Mouse (Mus musculus) fat pad, adult 2 months (tissue): Measurements from ENCODE around the gene Ube2n.

Experiments
- DNase-seq: peaks from one replicate; pipeline ENCODE4 v3.0.0-alpha.2; 2011; ENCODE audit warnings: low read depth, low spot score; ENCODE audit errors: extremely low read depth

Gene Ube2n

DNA sequence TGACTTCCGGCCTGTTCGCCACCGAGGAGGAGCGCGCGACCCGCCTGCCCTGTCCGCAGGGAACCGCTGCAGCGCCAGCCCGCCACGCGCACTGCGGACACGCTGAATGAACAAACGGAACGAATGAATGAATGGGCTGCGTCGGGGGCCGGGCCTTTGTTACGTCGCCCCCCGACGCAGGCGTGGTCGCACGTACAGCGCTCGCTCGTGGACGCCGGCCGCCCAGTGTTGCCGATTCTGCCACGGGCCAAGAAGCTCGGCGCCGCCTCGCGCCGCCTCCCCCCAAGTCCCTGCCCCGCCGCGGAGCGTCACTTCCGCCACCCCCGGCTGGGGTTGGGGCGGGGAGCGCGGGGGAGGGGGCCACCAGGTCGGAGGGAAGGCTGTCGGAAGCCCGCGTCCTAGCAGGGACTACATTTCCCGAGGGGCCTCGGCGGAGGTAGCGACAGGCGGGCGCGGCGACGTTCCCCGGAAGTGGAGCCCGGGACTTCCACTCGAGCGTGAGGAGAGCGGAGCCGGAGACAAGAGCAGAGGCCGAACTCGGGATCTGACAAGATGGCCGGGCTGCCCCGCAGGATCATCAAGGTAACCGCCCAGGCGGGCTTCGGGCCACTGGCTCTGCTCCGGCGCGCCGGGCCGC, at the start of gene Ube2n:
Gene Ube2n, plus strand, starts transcription at position 490 of the 637 bp plus-strand sequence.
- peak; percentile 61 for DNase-seq

DNA sequence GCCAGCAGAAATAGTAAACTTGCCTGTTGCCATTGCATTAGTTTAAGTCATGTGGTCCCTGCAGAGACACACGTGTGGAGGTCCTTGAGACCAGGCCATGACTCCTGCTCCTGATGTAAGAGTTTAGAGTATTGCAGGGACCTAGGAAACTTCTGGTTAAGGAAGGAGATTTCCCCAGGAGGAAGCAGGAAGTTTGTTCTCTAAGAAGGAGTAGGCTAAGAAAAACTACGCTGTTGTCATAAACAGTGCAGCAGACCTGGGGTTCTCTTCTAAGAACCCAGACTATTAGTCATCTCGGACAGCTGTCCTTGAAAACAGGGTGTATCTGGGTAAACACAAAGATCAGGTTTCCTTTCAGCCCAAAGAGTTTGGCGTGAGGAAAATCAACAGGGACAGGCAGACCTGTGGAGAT, 49.5 kb upstream of the Ube2n start:
- no peak for DNase-seq

DNA sequence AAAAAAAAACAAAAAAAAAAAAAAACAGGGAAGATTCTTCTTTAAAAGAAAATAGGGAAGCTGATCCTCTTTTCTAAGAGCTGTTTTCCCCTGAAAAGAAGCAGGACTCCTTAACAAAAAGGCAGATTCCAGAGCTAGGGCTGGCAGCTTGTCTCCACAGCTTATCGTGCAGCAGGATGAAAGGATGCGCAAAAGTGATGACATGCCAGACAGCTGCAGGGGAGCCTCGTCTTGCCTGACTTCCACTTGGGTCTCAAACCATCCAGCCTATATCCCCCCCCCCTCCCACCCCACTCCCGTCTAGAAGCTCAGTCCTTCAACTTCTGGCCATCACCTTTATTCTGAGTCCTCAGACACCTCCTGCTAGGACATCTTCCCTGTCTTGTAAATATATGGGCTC, 46.1 kb upstream of the Ube2n start:
- DNase-seq: no peak

DNA sequence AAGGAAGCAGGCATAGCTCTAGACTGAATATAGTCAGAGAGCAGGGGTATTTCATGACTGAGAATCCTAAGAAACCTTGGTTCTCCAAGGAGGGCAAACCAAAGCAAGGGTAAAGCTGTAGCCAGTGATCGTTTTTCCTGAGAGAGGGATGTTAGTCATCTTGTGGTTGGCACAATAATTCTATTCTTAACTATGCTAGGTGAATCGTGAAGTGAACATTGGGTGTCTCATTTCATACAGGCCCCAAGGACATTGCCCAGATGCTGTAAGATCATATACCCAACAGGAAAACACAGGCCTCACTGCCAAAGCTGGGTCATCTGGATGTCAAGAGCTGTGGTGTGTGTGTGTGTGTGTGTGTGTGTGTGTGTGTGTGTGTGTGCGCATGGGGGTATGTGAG, 43.8 kb upstream of the Ube2n start:
- no peak for DNase-seq

DNA sequence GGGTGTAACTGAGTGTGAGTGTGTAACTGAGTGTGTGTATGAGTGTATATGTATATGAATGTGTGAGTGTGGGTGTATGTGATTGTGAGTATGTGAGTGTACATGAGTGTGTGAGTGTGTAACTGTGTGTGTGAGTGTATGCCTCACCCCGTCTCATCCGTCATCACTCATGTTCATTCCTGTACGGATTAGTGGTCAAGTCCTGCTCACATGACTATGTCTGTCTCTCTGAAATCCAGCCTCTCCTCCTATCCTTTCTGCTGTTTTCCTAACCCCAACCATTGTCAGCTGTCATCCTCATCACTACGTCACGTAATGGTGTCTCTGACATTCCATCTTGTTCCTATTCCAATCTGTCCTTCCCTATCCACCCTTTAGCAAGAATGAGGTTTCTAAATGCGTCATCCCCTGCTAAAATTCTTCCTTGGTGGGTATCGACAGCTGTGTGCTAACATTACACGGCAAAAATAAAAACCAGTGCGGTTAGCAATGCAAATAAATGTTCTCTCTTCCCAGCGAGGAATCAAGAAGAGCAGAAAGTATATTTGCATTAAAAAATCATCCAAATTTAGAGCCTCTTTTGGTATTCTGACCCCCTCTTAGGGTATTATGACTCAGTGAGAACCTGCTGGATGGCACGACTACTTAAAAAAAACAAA, 42.9 kb upstream of the Ube2n start:
- DNase-seq: no peak

DNA sequence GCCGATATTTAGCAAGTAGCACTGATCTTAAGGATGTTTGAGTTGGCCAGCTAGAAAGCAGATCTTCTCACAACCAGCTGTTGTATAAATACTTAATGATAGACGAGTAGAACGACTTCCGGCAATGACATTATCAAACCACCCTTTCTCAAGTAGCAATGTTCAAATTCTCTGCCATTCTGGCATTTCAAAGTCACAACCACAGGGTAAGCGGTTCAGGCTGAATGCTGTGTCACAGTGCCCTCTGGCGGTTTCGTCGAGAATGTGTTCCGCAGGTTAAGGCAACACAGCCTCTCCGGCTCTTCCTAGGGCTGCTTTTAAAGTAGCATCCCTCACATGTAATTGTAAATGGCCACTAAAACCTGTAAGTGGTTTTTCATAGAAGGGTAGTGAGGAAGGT, 39.0 kb upstream of the Ube2n start:
- no peak for DNase-seq

DNA sequence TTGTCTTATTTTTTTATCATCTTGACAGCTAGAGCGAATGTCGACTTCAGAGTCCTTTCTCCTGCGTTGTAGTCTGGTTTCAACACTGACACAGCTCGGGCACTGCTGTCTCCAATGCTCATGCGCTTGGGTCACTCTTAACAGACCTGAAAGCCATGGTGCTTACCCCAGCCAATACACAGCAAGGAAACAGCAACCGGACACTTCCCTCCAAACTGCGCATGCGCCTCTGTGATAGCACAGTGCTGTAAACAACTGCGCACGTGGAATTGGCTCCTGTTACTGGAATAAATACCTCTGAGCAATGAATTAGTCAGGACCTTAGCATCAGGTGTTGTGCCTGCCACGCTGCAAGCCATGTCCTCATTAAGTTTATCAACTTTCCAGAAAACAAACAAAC, 37.4 kb upstream of the Ube2n start:
- no peak for DNase-seq

DNA sequence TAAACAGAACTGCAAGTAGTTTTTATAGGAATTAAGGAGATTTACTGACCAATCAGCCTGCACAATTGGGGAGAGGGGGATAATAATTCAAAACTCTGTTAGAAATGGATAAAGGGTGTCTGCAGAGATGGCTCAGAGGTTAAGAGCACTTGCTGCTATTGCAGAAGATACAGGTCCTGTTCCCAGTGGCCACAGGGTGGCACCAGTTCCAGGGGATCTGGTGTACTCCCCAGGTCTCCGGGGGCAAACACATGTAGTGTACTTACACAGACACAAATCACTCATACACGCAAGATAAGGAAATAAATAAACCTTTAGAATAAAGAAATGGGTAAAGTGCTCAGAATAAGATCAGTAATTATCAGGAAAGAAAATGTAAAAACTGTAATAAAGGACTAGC, 25.3 kb upstream of the Ube2n start:
- DNase-seq: no peak

DNA sequence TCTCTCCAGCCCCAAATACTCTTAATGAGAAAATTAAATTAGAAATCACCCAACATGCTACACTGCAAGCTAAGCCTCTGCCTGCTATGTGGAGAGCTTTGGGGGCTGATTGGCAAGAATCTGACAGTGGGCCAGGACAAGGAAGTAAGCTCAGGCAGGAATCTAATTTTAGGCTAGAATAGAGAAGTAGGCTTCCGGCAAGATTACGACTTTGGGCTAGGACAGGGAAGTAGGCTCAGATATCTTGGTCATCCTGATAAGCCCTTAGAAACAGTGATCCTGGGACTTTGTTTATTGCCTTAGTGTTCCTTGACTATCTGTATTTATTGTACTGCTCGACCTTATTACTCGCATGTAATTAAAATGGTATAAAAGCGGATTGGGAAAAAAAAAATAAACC, 20.7 kb upstream of the Ube2n start:
- no peak for DNase-seq

DNA sequence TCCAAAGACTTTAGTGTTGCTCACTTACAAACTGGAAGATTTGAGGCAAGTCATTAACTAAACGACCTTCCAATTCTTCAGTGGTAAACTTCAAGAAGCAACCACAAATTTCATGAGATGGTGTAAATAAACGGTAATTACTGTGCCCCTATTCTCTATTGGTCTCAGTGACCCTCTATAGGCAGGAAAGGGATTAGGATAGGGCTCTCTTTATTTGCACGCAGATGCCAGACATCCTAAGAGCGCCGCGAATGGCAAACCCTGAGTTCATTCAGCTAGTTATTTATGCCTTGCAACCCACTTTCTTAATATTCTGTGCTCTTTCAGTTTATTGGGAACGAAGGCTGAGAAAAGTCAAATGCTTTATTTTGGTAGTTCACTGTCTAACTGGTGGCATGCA, 13.9 kb upstream of the Ube2n start:
- DNase-seq: no peak

DNA sequence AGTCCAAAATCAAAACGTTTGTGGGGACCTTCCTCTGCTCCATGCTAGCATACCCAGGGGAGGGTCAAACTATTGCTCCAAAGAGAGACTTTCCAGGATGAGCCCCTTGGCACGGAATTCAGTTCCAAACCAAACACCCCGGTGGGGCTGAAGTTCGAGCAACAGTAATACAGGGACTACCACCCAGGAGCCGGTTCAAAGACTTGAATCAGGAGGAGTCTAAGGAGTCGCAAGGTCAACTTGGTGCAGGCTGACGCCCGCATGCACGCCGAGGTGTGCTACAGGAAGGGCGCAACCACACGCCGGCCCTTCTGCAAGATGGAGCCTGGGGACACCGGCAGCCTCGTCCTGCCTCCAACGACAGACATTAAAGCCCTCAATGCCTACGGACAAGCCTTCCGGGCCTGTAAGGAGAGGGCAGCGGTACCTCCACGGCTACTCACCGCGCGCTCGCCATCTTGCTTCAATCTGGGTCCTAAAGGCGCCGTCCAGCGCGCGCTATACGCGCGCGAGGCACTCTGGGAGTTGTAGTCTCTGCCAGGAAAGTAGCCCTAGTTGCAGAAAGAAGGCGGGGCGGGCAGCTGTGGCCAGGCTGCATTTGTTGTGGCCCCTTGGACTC, 13.4 kb upstream of the Ube2n start, which contains the start of gene Mrpl42:
Gene Mrpl42, minus strand, starts transcription at position 478 of the 619 bp plus-strand sequence.
- no peak for DNase-seq

DNA sequence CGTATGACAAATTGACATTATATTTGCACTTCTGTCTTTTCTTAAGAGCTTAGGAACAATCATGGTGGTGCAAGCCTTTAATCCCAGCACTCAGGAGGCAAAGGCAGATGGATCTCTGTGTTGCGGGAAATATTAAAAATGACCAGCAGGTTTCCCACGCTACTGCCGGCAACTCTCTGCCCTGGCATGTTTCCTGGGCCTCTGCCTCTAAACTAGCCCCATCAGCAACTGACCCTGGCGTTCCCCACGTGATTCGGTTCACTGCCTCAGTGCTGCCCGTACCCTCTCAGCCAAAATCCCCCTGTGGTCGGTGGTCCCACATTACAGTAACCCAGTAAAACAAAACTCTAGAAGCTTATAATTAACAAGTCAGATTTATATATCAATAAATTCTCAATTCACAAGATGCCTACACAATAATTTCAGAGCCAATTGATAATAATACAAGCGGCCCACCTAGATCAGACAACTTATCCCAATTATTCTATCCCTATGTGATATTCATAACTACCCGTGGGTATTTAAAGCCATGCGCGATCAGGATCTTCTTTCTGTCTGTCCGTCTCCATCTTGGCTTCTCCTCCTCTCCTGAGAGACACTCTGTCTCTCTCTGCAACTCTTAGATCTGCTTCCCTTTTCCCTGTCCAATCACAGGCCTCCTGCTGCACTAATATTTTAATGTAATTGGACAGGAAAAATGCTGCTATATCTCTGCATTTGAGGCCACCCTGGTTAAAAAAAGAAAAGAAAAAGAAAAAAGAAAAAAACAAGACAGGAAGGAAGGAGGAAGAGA, 11.3 kb upstream of the Ube2n start:
- no peak for DNase-seq

DNA sequence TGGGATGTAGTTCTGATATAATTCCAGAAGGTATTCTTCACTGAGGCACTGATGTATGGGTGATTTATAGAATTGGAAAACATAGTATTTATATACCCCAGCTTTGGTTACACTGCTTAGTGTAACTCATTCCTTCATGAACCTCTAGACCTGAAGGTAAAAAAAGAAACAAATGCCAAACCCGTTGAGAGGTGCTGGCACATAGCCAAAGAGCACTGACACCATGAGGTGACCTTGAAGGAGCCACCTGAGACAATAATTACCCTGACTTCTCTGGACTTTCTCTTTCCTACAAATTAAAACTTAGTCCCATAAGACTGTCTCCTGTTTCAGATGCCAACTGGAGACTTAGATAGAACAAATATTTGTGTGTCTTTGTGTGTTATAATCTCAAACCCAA, 10.6 kb upstream of the Ube2n start:
- DNase-seq: no peak

DNA sequence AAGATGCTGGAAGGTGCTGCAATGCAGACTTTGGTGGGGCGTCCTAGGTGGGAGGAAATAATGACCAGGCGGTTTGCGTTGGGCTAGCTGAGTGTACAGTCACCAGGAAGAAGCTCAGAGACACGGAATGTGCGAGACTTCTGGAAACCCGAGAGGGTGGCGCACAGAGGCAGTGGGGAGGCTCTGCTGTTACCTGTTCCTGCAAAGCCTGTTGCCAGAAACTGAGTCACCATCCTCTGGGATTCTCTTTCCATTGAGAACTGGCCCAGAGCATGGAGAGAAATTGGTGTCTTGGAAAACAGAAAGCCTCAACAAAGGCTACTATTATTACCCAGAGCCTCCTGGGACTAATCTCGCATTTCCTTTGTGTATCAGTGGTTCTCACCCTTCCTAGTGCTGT, 6.8 kb upstream of the Ube2n start:
- DNase-seq: no peak

DNA sequence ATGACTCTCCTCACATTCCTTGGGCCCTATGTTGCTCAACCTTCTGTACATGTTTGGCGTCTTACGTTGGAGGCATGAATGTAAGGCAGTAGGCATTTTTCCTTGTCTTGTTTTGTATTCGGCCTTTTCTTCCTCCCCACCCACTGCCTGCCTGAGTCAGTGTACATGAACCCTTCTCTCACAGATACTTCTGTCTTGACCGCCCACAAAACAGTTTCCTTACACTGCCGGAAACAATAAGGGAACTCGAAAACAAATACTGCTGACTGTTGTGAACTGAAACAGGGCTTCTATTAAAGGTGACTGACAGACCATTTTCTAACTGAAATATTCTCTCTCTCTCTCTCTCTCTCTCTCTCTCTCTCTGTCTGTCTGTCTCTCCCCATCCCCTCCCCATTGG, 6.2 kb upstream of the Ube2n start:
- DNase-seq: no peak

DNA sequence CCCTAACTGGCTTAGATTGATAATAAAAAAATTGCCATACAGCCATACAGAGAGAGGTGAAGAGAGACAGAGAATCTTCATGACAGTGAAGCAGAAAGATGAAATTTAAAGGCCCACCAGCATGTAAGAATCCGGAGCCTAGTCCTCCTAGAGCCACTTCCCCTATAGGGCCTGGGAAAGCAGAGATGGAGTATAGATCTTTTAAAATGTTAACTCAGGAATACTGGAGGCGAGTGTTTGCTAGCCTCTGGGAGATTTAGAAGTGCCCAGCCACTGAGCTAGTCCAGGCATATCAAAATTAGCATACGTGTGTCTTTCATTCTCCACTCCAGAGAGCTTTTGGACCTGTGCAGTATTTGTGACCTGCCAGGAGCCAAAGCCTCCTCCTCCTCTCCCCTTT, 5.7 kb upstream of the Ube2n start:
- DNase-seq: no peak

DNA sequence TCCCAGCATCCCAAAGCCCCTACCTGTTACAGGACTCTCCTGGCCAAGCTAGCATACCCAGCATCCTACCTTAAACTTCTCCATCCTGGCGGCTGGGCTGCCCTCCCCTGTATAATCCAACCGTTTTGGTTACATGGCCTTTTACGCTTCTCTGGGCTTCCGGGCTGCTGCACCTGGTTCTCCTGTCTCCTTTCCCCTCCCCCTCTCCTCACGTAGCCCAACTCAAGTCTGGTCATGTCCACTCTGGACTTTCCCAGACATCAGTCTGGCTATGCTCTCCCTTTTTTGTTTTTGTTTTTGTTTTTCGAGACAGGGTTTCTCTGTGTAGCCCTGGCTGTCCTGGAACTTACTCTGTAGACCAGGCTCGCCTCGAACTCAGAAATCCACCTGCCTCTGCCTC, 2.3 kb upstream of the Ube2n start:
- DNase-seq: no peak

DNA sequence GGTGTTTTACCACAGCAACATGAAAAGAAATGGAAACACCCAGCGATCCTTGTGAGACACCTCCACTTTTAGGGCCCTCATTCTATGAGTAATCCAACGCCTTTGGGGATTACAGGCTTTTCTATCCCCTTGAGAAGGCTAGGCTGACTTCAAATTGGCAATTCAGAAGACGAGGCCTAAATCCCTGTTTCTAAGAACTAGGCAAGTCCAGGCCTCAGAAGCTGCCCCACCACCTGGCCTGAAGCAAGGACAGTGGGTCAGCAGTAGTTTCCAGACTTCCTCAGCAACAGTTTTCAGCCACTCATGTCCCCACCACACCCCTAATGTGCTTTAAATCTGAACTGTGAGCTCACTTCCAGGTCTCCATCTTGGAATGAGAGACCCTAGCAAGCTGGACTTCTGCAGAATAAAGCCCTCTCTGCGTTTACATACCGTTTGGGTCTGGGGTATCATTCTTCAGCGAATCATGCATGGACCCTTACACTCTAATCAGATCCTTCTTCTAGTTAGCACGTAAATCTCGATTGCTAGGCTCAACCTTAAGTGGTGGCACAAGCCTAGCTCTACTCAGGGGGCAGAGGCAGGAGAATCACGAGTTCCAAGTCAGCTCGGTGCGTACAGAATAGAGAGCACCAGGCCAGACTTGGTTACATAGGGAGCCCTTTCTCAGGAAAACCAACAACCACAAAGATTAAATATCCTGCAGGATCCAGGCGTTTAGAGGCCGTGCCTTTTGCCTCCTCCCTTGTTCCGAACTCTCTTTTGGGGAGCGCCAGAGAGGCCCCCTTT, 983 bp upstream of the Ube2n start:
- DNase-seq: no peak

DNA sequence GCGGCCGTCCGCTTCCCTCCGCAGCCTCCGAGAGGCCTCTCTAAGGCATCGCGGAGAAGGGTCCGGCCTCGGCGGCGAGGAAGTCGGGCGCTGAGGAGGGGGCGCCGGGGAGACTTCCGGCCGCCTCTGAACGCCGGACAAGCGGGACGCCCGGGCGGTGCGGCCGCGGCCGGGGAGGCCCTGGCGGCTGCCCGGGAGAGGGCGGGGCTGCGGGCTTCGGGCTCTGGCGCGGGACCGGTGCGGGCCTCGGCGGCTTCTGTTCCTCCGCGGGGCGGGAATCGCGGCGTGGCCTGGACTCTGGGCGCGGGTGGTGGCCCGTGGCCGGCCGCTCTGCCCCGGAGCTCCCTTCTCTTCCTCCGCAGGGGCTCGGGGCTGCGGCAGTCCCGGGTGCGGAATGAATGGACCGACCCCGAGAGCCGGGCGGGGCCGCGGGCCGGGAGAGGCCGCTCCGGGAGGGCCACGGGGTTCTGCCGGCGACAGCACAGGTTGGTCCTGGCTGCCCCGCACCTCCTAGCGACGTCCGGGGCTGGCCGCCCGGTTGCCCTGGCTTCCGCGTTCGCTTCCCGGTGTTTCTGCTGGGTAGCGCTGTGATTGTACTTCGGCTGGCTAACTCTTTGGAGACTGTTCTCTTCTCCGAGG, 467 bp downstream of the Ube2n start:
- DNase-seq: no peak

DNA sequence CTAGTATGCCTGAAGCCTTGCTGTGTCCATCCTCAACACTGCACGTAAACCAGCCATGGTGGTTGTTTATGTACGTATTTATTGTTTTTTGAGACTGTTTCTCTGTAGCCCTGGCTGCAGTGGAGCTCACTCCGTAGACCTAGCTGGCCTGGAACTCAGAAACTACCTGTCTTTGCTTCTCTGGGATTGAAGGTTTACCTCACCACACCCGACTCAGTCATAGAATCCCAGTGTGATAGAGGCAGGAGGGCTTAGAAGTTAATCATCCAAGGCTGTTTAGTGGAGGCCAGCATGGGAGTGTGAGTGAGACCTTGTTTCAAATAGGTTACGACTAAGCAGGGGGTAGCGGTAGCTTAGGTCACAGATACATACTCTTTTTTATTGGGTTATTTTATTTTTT, 2.7 kb downstream of the Ube2n start:
- no peak for DNase-seq
